Mouse (Mus musculus): ENCODE measurements at regions not wholly inside any gene's neighbourhood (a gene's known extent, or its start where the extent isn't known, plus 50 kb on each side); places are given as distances from the start of the nearest gene placed in this dataset.

DNA sequence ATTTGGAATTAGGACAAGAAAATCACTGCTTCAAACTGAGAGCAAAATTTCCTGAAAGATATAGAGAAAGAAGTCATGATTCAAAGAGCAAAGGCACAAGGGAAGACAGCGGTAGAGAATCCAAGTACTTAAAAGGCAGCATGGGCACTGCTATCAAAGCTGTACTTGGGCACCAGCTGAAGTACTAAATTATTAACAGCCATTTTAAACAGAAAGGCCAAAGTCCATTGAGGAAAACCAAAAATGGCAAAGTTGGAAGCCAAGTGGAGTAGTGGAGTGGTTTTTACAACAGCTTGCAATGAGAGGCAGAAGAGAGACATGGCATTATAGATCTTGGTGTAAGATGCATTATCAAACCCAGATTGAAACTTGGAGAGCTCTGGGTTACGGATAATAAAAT is 291.8 kb upstream of the Mpdz start:
- Histone ChIP-seq H3K4me3 (replicated peaks; ENCODE audit: extremely low read depth, low read depth, low read length) (no peak overlapping the region), H3K4me1 (ENCODE audit: control insufficient read depth, insufficient read depth, low read length) (no peaks in the 10 kb centered on the region)
- no peak for DNase-seq
- TF ChIP-seq POLR2A (IDR thresholded peaks at IDR 0.05; ENCODE audit: borderline replicate concordance, extremely low read depth, low read depth, low read length), result no peak
- no peak for TF ChIP-seq CTCF (IDR thresholded peaks at IDR 0.05; ENCODE audit: insufficient read depth, low read length)
- WGBS, result 100% methylated on average over 2 of the region's 2 CpGs

DNA sequence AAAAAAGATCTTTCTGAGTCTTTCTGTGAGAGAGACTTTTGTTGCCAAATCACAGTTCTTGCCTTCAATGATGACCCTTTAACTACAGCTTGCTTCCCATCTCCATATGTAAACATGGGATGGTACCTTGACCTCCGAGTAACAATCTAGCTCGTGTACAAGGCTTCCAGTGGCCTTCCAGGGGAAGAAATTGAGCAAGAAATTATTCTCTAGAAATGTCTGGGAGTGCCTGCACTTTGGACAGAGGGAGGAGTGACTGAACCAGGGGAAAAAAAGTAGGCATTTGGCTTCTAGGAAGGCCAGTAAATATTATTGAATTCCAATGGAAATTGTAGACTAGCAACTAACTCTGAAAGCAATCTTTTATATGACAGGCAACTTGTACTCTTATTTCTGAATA is 287.8 kb upstream of the Mpdz start:
- no peaks in the 10 kb centered on the region for H3K4me1 ChIP-seq (ENCODE audit: control insufficient read depth, insufficient read depth, low read length)
- 48% methylated on average over 2 of the region's 2 CpGs for WGBS
- no peak for DNase-seq
- H3K4me3 ChIP-seq (replicated peaks; ENCODE audit: extremely low read depth, low read depth, low read length), result no peak overlapping the region
- TF ChIP-seq CTCF (IDR thresholded peaks at IDR 0.05; ENCODE audit: insufficient read depth, low read length) (no peak), POLR2A (IDR thresholded peaks at IDR 0.05; ENCODE audit: borderline replicate concordance, extremely low read depth, low read depth, low read length) (no peak)

GRCm38 (mm10) chr4:81728961-81729360 is 286.3 kb upstream of the Mpdz start:
- DNase-seq, result no peak
- no peak for TF ChIP-seq CTCF (IDR thresholded peaks at IDR 0.05; ENCODE audit: insufficient read depth, low read length)
- TF ChIP-seq POLR2A (IDR thresholded peaks at IDR 0.05; ENCODE audit: borderline replicate concordance, extremely low read depth, low read depth, low read length), result no peak
- no peak overlapping the region for H3K4me3 ChIP-seq (replicated peaks; ENCODE audit: extremely low read depth, low read depth, low read length)
- no peaks in the 10 kb centered on the region for H3K4me1 ChIP-seq (ENCODE audit: control insufficient read depth, insufficient read depth, low read length)
- 66% methylated on average over 3 of the region's 3 CpGs for WGBS

DNA sequence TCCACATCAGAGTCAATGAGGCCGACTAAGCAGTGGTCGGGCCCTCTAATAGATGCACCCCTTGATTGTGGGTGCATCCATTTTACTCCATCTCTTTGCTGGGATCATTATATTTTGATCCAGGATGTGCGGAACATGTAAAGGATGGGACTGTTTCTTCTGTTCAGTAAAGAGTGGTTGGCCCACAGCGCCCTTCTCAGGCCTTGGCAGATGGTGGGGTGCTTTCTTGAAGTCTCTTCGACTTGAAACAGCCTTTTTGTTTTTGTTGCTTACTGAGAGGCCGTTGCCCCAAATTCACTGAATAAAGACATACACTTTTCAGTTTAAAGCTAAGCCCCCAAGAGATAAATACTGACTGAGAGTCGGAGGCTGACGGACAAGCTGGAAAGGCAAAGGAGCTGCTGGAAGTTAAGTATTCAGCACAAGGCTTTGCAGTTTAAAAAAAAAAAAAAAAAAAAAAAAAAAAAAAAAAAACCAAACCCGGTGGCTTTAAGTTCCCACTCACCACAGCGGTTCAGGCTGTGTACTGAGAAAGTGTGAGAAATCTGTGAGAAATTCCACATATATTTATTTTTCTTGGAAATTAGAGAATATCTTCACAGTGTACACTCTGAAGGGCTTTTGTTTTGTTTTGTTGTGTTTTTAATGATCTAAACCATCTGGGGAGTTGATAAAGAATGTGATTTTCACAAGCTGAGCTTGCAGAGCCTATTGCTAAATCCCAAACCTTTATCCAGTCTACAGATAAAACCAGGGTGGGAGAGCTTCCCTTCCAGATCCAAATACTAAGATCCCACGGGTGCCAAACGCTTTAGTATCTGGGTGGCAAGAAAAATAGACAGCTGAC is 285.3 kb upstream of the Mpdz start:
- DNase-seq, result no peak
- H3K4me3 ChIP-seq (replicated peaks; ENCODE audit: extremely low read depth, low read depth, low read length), result no peak overlapping the region
- H3K4me1 ChIP-seq (ENCODE audit: control insufficient read depth, insufficient read depth, low read length), result no peaks in the 10 kb centered on the region
- whole genome bisulfite sequencing, result 61% methylated on average over 12 of the region's 12 CpGs
- TF ChIP-seq POLR2A (IDR thresholded peaks at IDR 0.05; ENCODE audit: borderline replicate concordance, extremely low read depth, low read depth, low read length) (no peak), CTCF (IDR thresholded peaks at IDR 0.05; ENCODE audit: insufficient read depth, low read length) (no peak)

DNA sequence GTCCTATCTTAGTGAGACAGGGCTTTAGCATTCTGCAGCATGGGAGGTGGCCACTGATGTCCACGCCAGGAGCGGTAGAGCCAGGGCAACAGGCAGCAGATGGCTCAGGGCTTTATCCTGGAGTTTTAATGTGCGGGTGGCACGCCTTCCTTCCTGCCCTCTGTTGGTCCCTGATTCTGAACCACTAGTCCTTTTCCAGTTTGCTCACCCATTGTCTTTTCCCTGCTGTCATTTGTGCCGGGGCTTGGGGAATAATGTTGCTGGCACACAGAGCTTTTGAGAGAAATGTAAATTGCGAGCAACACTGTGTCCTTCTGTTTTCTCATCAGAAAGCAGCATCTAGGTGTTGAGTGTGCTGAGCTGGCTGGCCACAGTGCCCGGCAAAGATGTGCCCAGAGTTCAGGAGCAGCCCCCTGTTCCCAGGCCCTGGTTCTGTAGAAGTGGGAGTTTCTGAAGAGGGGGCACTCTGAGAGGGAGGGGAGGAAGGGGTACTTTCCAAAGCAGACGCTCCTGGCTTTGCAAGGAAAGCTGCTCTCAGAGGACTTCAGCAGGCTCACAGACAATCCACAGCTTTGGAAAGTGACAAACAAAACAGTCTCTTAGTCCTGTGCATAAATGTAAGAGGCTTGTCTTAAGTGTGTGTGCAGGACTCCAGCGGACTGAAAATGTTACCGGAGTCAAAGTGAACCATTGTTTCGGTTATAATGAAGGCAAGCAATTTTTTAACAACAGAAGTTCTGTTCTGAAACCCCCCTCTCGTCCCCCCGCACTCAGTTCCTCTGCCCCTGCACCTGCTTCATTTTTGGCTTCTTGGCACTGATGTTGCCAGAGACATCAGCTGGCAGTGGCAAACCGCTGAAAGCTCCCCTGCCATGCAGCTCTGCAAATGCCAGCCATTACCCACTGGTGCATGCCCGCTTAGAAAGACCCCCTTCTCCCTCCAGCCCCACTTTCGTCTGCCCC is 284.4 kb upstream of the Mpdz start:
- H3K4me3 ChIP-seq (replicated peaks; ENCODE audit: extremely low read depth, low read depth, low read length), result no peak overlapping the region
- WGBS, result 71% methylated on average over 16 of the region's 16 CpGs
- DNase-seq, result no peak
- no peaks in the 10 kb centered on the region for H3K4me1 ChIP-seq (ENCODE audit: control insufficient read depth, insufficient read depth, low read length)
- TF ChIP-seq POLR2A (IDR thresholded peaks at IDR 0.05; ENCODE audit: borderline replicate concordance, extremely low read depth, low read depth, low read length), result no peak
- no peak for TF ChIP-seq CTCF (IDR thresholded peaks at IDR 0.05; ENCODE audit: insufficient read depth, low read length)

DNA sequence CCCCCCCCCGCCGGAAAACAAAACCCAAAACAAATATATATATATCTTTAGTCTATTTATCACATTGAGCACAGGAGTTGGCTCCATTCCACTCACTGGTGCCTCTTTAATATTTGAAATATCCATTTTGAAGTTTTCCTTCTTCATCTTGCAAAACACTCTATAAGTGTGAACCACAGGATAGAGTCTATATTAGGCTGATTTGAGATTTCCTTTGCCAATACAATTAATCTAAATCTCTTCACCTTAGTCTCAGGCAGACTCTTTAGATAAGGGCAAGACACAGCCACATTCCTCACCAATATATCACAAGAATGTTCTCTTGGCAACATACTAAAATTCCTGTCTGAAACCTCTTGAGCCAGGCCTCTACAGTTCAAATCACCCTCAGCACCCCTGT is 282.1 kb upstream of the Mpdz start:
- no peak overlapping the region for H3K4me3 ChIP-seq (replicated peaks; ENCODE audit: extremely low read depth, low read depth, low read length)
- 88% methylated on average over 2 of the region's 2 CpGs for WGBS
- no peaks in the 10 kb centered on the region for H3K4me1 ChIP-seq (ENCODE audit: control insufficient read depth, insufficient read depth, low read length)
- DNase-seq, result no peak
- no peak for TF ChIP-seq CTCF (IDR thresholded peaks at IDR 0.05; ENCODE audit: insufficient read depth, low read length)
- TF ChIP-seq POLR2A (IDR thresholded peaks at IDR 0.05; ENCODE audit: borderline replicate concordance, extremely low read depth, low read depth, low read length), result no peak

GRCm38 (mm10) chr4:81712378-81712777 is 269.8 kb upstream of the Mpdz start:
- 53% methylated on average over 1 of the region's 1 CpGs for WGBS
- DNase-seq, result no peak
- Histone ChIP-seq H3K4me1 (ENCODE audit: control insufficient read depth, insufficient read depth, low read length) (no peaks in the 10 kb centered on the region), H3K4me3 (replicated peaks; ENCODE audit: extremely low read depth, low read depth, low read length) (no peak overlapping the region)
- no peak for TF ChIP-seq CTCF (IDR thresholded peaks at IDR 0.05; ENCODE audit: insufficient read depth, low read length)
- TF ChIP-seq POLR2A (IDR thresholded peaks at IDR 0.05; ENCODE audit: borderline replicate concordance, extremely low read depth, low read depth, low read length), result no peak

- Histone ChIP-seq H3K4me1 (ENCODE audit: control insufficient read depth, insufficient read depth, low read length) (no peaks in the 10 kb centered on the region), H3K4me3 (replicated peaks; ENCODE audit: extremely low read depth, low read depth, low read length) (no peak overlapping the region)
- no peak for DNase-seq
- TF ChIP-seq POLR2A (IDR thresholded peaks at IDR 0.05; ENCODE audit: borderline replicate concordance, extremely low read depth, low read depth, low read length), result no peak
- TF ChIP-seq CTCF (IDR thresholded peaks at IDR 0.05; ENCODE audit: insufficient read depth, low read length), result no peak
Observed at GRCm38 (mm10) chr4:81695182-81695581, 252.6 kb upstream of the Mpdz start.

DNA sequence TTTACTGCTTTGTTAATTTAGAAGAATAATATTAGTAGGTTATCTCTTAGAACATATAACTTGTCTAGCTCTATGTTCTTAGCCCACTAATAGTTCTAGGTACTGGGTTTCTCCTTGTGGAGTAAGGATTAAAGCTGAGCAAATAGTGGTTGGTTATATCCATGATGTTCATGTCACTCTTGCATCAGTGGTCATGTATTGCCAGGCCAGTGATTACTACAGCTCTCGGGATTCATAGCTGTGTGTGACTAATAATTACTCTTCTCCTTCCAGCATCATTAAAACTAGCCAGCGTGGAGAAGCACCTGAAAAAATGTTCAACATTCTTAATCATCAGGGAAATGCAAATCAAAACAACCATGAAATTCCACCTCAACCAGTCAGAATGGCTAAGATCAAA is 234.6 kb upstream of the Mpdz start:
- no peak for TF ChIP-seq POLR2A (IDR thresholded peaks at IDR 0.05; ENCODE audit: borderline replicate concordance, extremely low read depth, low read depth, low read length)
- no peak for TF ChIP-seq CTCF (IDR thresholded peaks at IDR 0.05; ENCODE audit: insufficient read depth, low read length)
- Histone ChIP-seq H3K4me3 (replicated peaks; ENCODE audit: extremely low read depth, low read depth, low read length) (no peak overlapping the region), H3K4me1 (ENCODE audit: control insufficient read depth, insufficient read depth, low read length) (no peaks in the 10 kb centered on the region)
- WGBS, result 81% methylated on average over 2 of the region's 2 CpGs
- no peak for DNase-seq
